Mouse (Mus musculus): ENCODE measurements around the gene Strip2.

The Strip2 gene

GRCm38 (mm10) chr6:29916530-29917382 lies at the start of gene Strip2:
TSS of gene Strip2 (plus strand) at chr6:29917012.
- DNase-seq (ENCODE audit: low read depth) = peak; percentile 86

- DNase-seq (ENCODE audit: low read depth) = no peak
Observed at GRCm38 (mm10) chr6:29868341-29868895, 48.4 kb upstream of the Strip2 start.

GRCm38 (mm10) chr6:29873654-29874053 lies 43.2 kb upstream of the Strip2 start:
- DNase-seq (ENCODE audit: low read depth) = no peak

GRCm38 (mm10) chr6:29875576-29875975 lies 41.2 kb upstream of the Strip2 start:
- no peak for DNase-seq (ENCODE audit: low read depth)

GRCm38 (mm10) chr6:29876782-29877181 lies 40.0 kb upstream of the Strip2 start:
- DNase-seq (ENCODE audit: low read depth) = no peak

- DNase-seq (ENCODE audit: low read depth) = no peak
Observed at GRCm38 (mm10) chr6:29879579-29879978, 37.2 kb upstream of the Strip2 start.

GRCm38 (mm10) chr6:29880796-29881195 lies 36.0 kb upstream of the Strip2 start:
- no peak for DNase-seq (ENCODE audit: low read depth)

GRCm38 (mm10) chr6:29881936-29882335 lies 34.9 kb upstream of the Strip2 start:
- DNase-seq (ENCODE audit: low read depth) = no peak

- DNase-seq (ENCODE audit: low read depth) = no peak
Observed at GRCm38 (mm10) chr6:29882870-29883269, 33.9 kb upstream of the Strip2 start.

- DNase-seq (ENCODE audit: low read depth) = peak; percentile 24
Observed at GRCm38 (mm10) chr6:29891151-29891550, 25.7 kb upstream of the Strip2 start.

- no peak for DNase-seq (ENCODE audit: low read depth)
Observed at GRCm38 (mm10) chr6:29896976-29897375, 19.8 kb upstream of the Strip2 start.

GRCm38 (mm10) chr6:29901450-29901849 lies 15.4 kb upstream of the Strip2 start:
- DNase-seq (ENCODE audit: low read depth) = no peak

GRCm38 (mm10) chr6:29902256-29902655 lies 14.6 kb upstream of the Strip2 start:
- DNase-seq (ENCODE audit: low read depth) = no peak

GRCm38 (mm10) chr6:29903343-29903914 lies 13.4 kb upstream of the Strip2 start:
- DNase-seq (ENCODE audit: low read depth) = no peak

- no peak for DNase-seq (ENCODE audit: low read depth)
Observed at GRCm38 (mm10) chr6:29904281-29904680, 12.5 kb upstream of the Strip2 start.

- DNase-seq (ENCODE audit: low read depth) = no peak
Observed at GRCm38 (mm10) chr6:29910631-29911030, 6.2 kb upstream of the Strip2 start.

- peak; percentile 13 for DNase-seq (ENCODE audit: low read depth)
Observed at GRCm38 (mm10) chr6:29913673-29914072, 3.1 kb upstream of the Strip2 start.

- DNase-seq (ENCODE audit: low read depth) = peak; percentile 28
Observed at GRCm38 (mm10) chr6:29914136-29914535, 2.7 kb upstream of the Strip2 start.

GRCm38 (mm10) chr6:29915836-29916235 lies 976 bp upstream of the Strip2 start:
- DNase-seq (ENCODE audit: low read depth) = no peak

GRCm38 (mm10) chr6:29917383-29917720 lies 540 bp downstream of the Strip2 start:
- DNase-seq (ENCODE audit: low read depth) = no peak

GRCm38 (mm10) chr6:29917947-29918346 lies 1.1 kb downstream of the Strip2 start:
- no peak for DNase-seq (ENCODE audit: low read depth)

GRCm38 (mm10) chr6:29923501-29923900 lies 6.7 kb downstream of the Strip2 start:
- DNase-seq (ENCODE audit: low read depth) = no peak

GRCm38 (mm10) chr6:29925594-29926219 lies 8.9 kb downstream of the Strip2 start:
- DNase-seq (ENCODE audit: low read depth) = no peak

Measured in NIH3T3 (cell line).